Mouse (Mus musculus) erythroblast, embryonic 14.5 days (primary cell): ENCODE measurements around the gene Plcxd2.

Experiments
- GATA1 ChIP-seq: IDR thresholded peaks from 2 replicates; pipeline ENCODE4 v1.6.1; 2012; ENCODE audit warnings: low read length, inconsistent platforms, mixed read lengths
- TAL1 ChIP-seq: IDR thresholded peaks from 3 replicates; pipeline ENCODE4 v1.6.1; 2012; ENCODE audit warnings: low read length, inconsistent platforms, mixed read lengths

- no peak for TF ChIP-seq GATA1
- no peak for TF ChIP-seq TAL1
Observed at GRCm38 (mm10) chr16:45936521-45936920, 73.5 kb downstream of the Plcxd2 start.
